Mouse (Mus musculus) frontal cortex, postnatal 36 days (tissue): ENCODE results near the gene Arpc5.
A peak's percentile ranks its signal among the peaks of the same experiment; 100 is the strongest.
"Not testable (repeated sequence)": the region's sequence is repeated elsewhere in the genome, so short reads cannot be mapped to it uniquely, and the experiment has no call there.

Experiments used
- DNase-seq, 2 experiments: peaks; one replicate each; pipeline ENCODE4 v3.0.0; 2022; ENCODE audit warnings: low spot score in 2 of 2

Arpc5 gene

DNA sequence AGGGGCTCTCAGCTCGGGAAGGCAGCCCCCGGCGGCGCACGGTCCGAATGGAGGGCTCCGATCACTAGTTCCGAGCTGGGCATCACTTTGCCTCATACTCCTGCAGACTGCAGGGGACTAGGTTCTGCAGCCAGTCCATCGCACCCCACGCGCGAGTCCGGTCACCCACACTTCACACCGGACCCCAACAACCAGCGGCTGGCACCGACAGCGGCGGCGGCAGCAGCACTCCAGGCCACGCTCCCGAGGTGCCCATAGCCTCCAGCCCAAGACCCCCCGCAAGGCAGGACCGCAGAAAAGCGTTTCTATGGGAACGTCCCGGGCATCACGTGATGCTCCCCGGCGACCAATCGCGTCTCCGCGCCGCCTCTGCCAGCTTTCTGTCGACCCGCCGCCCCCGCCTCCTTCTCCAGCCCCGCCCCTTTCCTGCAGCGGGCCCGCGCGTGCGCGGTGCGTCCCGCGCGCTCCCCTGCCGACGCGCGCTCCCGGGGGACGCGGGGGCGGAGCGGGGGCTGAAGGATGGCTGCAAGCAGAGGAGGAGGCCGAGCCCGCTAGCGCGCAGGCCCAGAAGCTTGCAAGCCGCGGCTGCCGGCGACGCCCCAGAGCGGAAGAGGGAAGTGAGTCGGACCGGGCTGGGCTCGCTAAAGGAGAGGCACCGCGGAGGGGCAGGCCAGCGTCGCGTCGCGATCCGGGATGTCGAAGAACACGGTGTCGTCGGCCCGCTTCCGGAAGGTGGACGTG lies at the start of gene Arpc5, which contains the start of gene Rgl1:
Gene Arpc5 (plus strand): TSS at position 511 of the 741 bp plus-strand sequence.
Gene Rgl1 (minus strand): TSS at position 320 of the 741 bp plus-strand sequence.
- peak; percentile 95 to 98 for DNase-seq

DNA sequence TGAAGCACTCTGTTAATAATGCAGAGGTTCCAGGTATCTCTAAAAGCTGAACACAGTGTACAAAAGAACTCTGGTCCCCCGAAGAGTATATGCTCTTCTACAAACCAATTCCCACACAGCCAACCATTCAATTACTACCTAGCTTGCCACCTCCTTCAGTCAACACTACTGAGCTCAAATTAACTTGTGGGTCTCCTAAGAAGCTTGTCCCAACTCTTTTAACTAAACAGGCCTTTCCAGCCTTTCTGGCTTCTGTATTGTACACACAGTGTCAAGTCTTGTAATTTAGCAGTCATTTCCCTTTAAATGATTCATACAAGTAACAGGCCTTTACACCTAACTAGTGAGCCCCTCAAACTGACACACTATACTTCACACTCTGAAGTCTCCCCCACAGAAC lies 49.0 kb upstream of the Arpc5 start:
- DNase-seq = no peak

DNA sequence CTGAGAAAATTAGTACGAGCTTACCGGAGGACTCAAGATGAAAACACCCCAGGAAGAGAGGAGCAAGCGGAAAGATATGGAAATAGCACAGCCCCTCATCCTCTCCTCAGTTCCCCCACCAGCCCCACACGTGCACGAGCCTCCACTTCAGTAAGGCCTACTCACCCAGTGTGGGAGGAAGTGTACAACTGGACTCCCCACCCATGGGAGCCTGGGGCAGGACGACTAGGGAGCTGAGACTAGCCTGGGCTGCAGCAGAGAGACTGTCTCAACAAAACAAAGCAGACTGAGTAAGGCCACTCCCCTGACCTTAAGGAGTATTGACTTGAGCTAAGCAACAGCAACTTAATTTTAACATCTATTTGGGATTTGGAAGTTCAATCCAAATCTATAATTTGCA lies 48.1 kb upstream of the Arpc5 start:
- no peak for DNase-seq

DNA sequence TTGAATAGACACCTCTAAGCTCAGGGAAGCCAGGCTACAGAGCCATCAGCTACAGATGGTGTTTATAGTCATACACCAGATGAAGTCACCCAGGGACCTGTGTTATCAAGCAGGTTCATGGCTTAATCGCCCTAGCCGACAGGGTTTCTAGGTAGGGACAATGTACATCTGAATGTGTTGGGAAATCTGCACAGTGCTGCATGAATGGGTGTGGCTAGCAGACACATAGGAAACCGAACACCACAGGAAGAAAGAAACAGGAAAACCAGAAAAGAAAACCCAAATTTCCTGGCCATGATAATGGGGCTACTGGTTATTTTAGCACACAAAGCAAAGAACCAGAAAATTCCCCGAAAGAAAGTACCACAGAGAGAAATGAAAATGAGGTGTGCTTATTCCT lies 45.4 kb upstream of the Arpc5 start:
- DNase-seq = no peak

DNA sequence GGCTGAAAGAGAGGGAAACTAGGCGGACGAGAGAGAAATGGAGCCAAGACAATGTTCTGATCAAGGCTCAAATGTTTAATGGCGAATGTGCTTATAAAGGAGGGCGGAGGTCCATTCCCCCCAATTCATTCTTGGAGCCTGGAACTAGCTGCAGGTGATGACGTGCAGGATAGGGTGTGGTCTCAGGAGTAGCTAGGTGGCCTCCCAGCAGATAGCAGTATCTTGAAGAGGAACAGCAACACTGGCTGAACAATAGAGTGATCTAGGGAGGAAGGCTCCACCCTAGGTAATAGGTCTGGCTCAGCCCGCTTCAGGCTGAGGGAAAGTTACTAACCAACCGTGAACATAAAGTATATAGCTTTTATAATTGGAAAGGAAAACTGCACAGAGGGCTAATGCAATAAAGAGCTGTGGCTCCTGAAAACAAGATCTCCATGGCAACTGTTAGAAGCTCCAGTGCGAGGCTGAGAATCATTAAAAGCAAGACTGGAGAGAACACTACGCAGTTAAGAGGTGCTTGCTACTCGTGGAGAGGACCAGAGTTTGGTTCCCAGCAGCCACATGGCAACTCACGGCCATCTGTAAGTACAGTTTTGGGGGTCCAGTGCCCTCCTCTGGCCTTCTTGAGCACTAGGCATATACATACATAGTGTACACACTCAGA lies 44.7 kb upstream of the Arpc5 start:
- DNase-seq = no peak

DNA sequence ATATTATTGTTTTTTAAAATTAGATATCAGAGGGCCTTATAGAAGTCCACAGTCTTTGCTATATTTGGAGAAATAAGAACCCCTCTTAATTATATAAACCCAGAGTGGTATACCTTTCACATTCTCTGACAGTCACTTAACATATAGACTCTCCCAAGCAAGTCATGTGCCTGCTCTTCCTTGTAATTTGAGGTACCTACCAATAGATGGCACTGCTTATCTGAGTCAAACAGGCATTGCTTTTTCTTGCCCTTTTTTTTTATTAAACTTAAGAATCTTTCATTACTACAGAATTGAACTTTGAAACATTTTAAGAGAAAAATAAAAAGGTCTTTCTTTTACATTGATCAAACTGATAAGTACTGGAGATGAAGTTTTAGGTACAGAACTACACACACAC lies 42.1 kb upstream of the Arpc5 start:
- no peak for DNase-seq

DNA sequence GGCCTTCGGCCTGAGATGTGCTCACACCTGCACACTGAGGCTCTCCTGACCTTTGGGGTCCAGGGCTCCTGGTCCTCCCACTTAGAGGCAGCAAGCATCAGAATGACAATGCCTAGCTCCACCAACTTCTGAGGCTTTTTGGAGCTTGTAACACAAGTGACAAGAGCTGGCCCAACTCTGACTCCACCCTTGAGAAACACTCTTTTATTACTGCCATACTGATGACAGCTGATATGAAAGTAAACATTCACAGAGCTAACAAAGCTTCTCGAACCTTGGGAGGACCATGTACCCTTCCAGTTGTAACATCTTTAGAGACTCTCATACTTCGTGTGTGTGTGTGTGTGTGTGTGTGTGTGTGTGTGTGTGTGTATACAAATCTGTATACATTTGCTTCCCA lies 40.2 kb upstream of the Arpc5 start:
- DNase-seq = no peak

DNA sequence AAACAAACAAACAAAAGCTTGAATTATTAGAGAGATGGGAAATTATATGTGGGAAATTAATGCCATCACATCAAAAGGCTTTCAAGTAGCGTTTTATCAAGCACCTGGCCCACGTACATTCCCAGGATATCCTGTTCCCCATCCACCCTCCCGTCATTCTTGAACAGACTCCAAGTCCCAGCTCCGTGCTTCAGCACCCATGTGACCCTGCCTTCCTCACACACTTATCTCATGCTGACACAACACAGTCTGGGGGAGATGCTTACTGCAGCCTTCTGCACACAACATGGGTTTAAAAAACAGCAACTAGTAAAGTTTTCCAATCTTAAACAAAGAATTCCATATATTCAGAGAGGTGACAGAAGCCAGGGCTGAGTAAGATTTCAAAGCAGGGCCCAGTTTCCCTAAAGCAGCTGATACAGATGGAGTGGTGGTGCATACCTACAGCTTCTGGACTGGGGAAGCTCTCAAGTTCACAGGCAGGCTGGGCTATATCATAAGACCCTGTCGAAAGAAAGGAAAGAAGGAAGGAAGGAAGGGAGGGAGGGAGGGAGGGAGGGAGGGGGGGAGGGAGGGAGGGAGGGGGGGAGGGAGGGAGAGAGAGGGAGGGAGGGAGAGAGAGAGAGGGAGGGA lies 38.6 kb upstream of the Arpc5 start:
- no peak for DNase-seq

DNA sequence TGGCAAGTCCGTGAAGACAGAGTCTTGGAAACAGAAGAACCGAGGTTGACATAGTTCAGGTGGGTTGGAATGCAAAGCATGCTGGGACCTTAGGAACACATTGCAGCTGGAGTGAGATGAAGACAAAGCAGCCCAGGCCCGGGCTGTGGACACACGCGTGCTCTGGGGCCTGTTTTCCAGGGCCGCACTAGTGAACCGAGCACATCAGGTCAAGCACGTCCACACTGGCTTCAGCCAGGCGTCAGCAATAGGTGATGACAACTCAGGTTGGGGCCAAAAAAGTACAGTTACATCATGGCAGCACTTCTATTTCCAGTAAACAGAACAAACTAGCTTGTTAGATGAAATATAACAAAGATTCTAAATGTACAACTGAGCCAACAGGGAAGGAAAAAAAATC lies 27.5 kb upstream of the Arpc5 start:
- DNase-seq = no peak

DNA sequence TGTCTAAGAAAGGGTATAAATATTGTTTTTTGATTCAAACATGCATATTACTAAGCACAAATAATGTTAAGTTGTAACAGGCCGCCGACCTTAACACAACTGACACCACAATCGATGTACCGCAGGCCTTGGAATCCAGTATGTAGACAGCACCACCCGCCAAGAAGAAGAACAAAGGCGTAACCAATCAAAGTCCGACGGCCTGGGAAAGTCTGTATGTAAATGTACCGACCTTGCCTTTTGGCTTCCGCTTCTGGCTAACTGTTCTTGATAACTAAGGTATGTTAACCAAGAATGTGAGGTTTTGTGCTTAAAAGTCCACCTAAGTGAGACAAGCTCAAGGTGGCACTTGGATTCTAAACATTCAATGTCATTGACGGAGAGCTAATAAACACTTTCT lies 27.0 kb upstream of the Arpc5 start:
- DNase-seq = no peak

DNA sequence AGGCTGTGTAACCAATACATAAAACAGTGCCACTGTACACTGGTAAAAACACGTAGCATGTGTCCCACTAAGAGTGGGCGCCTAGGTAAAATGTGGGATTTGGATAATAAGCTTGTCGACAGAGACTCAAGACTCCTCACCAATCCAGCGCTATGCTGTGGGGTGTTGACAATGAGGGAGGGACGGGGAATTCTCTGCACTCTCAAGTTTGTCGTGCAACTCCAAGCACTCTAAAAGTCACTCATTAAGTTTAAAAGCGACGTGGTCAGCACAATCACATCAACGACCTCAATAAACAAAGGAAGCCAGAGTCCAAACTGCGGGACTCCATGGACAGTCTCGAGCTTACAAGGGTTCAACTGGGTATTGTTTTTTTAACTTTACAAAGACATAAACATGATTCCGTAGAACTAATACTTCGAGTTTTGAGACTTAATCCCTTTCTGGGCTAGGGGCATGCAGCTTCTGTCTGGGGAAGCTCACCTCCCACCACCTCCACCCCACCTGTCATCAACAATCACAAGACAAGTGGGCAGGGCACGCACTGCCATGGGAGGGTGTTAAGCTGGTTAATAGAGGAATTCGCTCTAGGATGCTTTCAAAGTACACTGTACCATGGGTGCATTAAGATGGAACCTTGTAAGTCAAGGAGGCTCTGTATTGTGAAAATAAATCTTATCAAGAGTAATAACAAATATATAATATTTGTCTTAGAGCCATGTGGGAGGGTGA lies 23.1 kb upstream of the Arpc5 start:
- no peak for DNase-seq

DNA sequence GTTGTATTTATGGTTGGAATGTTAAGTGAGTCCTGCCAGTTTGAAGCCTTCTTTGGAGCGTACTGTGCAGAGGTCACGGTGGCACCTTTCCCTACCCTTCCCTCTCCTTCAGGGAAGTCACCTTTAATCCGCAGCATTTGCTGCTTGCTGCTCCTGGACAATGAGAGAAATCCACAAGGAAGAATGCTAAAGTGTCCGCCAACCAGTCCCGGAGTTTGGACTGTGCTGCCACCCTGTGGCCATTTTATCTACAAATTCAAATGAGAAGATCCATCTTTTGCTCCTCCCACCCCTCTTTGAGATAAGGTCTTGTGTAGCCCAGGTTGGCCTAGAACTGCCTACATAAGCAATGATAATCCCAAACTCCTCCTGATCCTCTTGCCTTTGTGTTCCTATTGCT lies 19.9 kb upstream of the Arpc5 start:
- DNase-seq = peak; percentile 76 to 88

DNA sequence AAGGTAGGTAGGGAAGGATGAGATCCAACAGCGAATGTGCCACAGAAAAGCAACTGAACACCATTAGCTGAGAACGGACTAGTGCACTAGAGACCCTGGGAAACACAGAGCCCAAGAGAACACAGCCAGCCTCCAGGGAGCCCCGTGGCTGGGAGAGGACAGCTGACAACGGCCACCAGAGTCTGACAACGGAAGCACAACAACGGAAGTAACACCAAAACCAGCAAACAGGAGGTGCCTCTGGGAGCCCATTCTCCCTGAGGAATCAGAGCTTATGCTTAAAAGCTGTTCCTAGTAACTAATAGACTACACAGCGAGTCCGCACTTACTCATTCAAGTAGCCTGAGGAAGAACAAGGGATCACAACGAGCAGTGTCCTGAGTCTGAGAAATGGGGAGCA lies 17.1 kb upstream of the Arpc5 start:
- DNase-seq = no peak

DNA sequence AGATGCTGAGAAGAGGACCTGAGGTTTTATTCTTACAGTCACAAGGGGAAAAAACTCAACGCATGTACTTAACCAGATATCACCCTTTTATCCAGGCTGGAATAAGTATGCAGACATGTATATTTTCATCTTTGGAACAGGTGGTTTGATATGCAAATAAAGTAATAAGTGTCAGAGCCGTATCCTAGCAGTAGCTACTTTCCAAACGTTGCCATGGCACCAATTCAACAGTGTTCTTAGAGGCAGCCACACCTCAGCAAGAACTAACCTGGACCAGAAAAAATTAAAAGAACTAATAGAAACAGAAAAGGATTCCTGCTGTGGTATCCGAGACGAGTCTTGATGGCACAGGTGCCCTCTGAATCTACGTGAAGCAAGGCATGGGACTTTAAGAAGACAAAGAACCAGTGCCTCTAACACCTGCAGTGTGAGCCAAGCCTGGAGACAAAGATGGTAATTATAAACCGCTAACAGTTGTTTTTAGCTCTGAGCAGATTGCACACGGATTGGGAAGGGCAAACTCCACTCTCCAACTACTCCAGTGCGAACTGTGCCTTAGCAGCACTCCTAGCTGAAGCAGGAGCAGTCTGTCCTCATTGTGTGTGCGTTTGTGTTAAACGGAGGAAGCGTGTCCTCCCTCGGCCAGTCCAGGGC lies 15.9 kb upstream of the Arpc5 start, which contains the start of gene Apobec4:
Gene Apobec4 (plus strand): TSS at position 240 of the 654 bp plus-strand sequence.
- DNase-seq = peak in 1 of 2 experiments; percentile 52

DNA sequence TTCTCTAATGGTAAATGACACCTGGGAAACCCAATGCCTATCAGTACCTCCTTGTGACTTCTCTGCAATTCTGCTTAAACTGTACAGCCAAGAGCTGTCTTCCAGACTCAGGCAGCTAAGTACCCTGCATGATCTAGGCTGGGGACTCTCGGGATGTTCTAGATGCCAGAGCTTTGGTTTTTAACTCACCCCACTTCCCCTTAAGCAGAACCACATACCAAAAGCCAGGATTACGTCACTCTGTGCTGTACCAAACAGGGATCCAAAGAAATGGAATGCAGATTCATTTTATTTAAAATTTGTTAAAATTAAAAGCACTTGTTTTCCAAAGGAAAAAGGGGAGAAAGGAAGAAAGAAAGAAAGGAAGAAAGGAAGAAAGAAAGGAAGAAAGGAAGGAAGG lies 4.6 kb upstream of the Arpc5 start:
- no peak for DNase-seq

DNA sequence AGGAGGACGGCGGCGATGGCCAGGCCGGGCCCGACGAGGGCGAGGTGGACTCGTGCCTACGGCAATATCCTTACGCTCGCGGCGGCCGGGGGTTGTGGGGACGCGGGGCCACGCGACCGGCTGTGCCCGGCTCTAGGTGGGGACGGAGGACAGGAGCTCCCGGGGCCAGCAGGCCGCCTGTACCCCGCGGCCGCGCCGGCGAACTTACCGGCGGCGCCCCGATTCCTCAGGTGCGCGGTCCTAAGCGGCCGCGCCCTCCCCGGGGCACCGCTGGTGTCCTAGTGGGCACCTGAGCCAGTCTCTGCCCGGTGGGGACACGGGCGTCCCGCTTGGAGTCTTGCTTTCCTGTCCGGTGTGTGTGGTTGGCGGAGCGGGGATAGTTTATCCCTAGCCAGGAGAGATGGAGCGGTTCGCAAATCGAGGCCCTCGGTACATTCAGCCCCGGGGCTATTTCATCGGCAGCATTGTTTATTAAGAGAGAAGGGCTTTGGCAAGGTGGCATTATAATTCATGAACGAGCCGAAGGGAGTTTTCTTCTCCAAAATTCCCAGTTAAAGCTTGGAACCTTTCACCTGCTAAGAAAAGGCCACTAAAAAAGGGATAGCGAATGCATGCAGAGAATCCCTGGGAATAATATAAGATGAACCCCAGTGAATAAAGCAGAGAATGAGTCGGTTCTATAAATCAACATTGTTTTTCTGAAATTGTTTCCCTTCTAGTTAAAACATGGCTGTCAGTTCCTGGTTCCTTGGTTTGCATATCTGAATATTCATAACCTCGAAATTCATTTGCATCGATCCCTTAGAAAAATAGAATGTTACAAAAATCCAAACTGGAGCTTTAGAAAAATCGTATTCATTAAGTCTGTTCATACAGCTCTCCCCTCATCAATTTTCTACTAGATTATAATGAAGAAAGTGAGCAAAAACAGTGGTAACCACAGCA lies 734 bp downstream of the Arpc5 start:
- no peak for DNase-seq

DNA sequence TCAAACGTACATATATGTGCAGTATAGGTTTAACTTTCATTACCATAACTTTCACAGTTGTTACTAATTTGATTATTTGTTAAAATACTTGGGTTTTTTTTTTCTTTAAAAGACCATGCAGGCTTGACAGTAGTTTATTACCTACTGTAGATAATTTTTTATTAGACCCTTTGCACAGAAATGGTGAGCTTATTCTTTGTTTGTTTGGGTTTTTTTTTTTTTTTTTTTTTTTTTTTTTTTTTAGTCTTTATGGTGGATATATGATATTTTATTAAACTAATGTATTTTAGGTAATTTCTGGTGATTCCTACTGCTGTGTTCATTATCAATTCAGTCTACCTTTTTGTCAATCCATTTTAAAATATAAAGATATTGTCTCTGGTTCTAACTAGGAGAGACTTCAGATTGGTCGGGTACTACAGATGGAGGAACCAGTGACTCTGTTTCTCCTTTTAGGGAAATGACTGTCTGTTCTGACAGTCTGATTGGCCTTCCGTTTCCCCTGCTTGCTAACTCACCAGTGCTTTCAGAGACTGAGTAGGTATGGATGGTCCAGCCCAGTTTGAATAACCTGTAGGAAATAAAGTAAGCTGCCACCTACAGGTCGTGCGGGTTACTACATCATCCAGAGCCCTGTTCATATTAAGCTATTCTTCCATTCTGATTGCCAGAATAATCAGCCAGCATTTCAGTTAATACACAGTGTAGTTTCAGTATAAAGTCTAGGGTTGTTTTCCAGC lies 1.6 kb downstream of the Arpc5 start:
- DNase-seq = peak; percentile 78 to 91

DNA sequence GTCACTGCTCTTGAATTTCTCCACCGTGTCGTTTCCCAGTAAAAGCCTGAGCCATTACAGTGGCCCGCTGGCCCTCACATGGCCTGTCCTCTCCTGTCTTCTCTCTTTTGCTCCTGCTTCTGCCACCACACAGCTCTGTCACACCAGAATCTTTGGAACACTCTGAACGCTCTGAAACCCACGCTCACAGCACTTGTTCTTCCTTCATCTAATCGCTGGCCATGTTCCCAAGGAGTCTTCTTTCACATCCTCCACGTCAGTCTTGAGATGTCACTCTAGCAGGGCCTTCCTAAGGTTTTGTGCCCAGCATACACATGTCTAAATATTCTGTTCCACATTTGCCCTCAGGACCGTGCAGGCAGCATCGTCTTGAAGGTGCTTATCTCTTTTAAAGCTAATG lies 4.7 kb downstream of the Arpc5 start:
- no peak for DNase-seq

DNA sequence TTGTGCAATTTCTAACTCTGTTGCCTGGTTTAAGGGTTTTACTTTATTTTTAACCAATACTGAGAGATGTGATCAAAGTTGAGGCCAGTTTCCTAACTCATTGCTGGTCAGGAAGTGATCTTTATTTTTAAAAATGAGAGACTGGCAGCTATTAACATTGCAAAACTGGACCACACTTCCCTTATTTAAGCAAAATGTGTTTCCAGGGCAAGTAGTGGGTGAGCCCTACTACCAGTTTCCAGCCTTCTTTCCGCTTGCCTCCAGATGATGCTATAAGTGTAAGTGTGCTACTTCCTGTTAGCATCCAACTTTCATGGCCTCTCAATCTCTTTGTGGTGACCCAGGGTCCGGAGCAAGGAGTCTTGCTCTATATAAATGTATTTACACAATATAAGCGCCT lies 8.3 kb downstream of the Arpc5 start:
- not testable (repeated sequence) for DNase-seq
